Mouse (Mus musculus): ENCODE measurements around the gene Vcp.

Gene Vcp

GRCm38 (mm10) chr4:42972952-42973351 is 27.4 kb downstream of the Vcp start:
- DNase-seq (ENCODE audit: low spot score in 2 of 2): no peak

GRCm38 (mm10) chr4:42969304-42969703 is 31.0 kb downstream of the Vcp start, which contains the start of gene 1700022I11Rik:
TSS of gene 1700022I11Rik (plus strand) at chr4:42969604.
- no peak for DNase-seq (ENCODE audit: low spot score in 2 of 2)

GRCm38 (mm10) chr4:42965039-42965719 is 35.1 kb downstream of the Vcp start:
- DNase-seq (ENCODE audit: low spot score in 2 of 2): no peak

GRCm38 (mm10) chr4:42963480-42963879 is 36.8 kb downstream of the Vcp start:
- DNase-seq (ENCODE audit: low spot score in 2 of 2): no peak

GRCm38 (mm10) chr4:42961592-42961991 is 38.7 kb downstream of the Vcp start:
- peak in 1 of 2 experiments; percentile 67 for DNase-seq (ENCODE audit: low spot score in 2 of 2)

- DNase-seq (ENCODE audit: low spot score in 2 of 2): no peak
Measured at GRCm38 (mm10) chr4:42959382-42959781, 40.9 kb downstream of the Vcp start.

GRCm38 (mm10) chr4:42958942-42959341 is 41.4 kb downstream of the Vcp start:
- no peak for DNase-seq (ENCODE audit: low spot score in 2 of 2)

GRCm38 (mm10) chr4:42957979-42958378 is 42.3 kb downstream of the Vcp start:
- no peak for DNase-seq (ENCODE audit: low spot score in 2 of 2)

- no peak for DNase-seq (ENCODE audit: low spot score in 2 of 2)
Measured at GRCm38 (mm10) chr4:42957306-42957705, 43.0 kb downstream of the Vcp start.

- no peak for DNase-seq (ENCODE audit: low spot score in 2 of 2)
Measured at GRCm38 (mm10) chr4:42956581-42956980, 43.7 kb downstream of the Vcp start.

GRCm38 (mm10) chr4:42955200-42955599 is 45.1 kb downstream of the Vcp start:
- no peak for DNase-seq (ENCODE audit: low spot score in 2 of 2)

- DNase-seq (ENCODE audit: low spot score in 2 of 2): peak; percentile 66 to 79
Measured at GRCm38 (mm10) chr4:42954297-42954696, 46.0 kb downstream of the Vcp start.

- peak in 1 of 2 experiments; percentile 54 for DNase-seq (ENCODE audit: low spot score in 2 of 2)
Measured at GRCm38 (mm10) chr4:42953435-42954094, 46.7 kb downstream of the Vcp start.

- no peak for DNase-seq (ENCODE audit: low spot score in 2 of 2)
Measured at GRCm38 (mm10) chr4:42952563-42952962, 47.7 kb downstream of the Vcp start.

GRCm38 (mm10) chr4:42951206-42952195 is 48.8 kb downstream of the Vcp start:
- no peak for DNase-seq (ENCODE audit: low spot score in 2 of 2)

- peak; percentile 88 to 91 for DNase-seq (ENCODE audit: low spot score in 2 of 2)
Measured at GRCm38 (mm10) chr4:42950065-42950558, 50.2 kb downstream of the Vcp start.

GRCm38 (mm10) chr4:42949676-42950051 is 50.6 kb downstream of the Vcp start, which contains the start of gene Dnajb5:
TSS of gene Dnajb5 (plus strand) at chr4:42949814.
- peak; percentile 98 to 99 for DNase-seq (ENCODE audit: low spot score in 2 of 2)

- no peak for DNase-seq (ENCODE audit: low spot score in 2 of 2)
Measured at GRCm38 (mm10) chr4:42949051-42949675, 51.1 kb downstream of the Vcp start.

GRCm38 (mm10) chr4:42948527-42948926 is 51.8 kb downstream of the Vcp start:
- peak in 1 of 2 experiments; percentile 60 for DNase-seq (ENCODE audit: low spot score in 2 of 2)

GRCm38 (mm10) chr4:42946733-42947290 is 53.5 kb downstream of the Vcp start:
- DNase-seq (ENCODE audit: low spot score in 2 of 2): peak; percentile 94 to 95

- DNase-seq (ENCODE audit: low spot score in 2 of 2): peak in 1 of 2 experiments; percentile 69
Measured at GRCm38 (mm10) chr4:42945952-42946351, 54.4 kb downstream of the Vcp start.
